Mouse (Mus musculus): ENCODE results near the gene Eefsec. TPM values are rescaled to one million over a fixed set of nuclear protein-coding genes. Genes with fewer than 3 reads are reported as not detected.
A peak's percentile ranks its signal among the peaks of the same experiment; 100 is the strongest.

Gene Eefsec
- total RNA-seq, 2 experiments from 2014 or later, result 6.4 to 7.5 TPM

- intact Hi-C loops (cut with DNase I; ENCODE audit: low total_unique reads), result no loop called here
- no peak for DNase-seq
Measured at GRCm38 (mm10) chr6:88355866-88356265, 90.5 kb downstream of the Eefsec start.

- intact Hi-C loops (cut with DNase I; ENCODE audit: low total_unique reads), result no loop called here
- no peak for DNase-seq
Measured at GRCm38 (mm10) chr6:88352541-88352940, 93.8 kb downstream of the Eefsec start.

GRCm38 (mm10) chr6:88346776-88347175 is 99.6 kb downstream of the Eefsec start:
- intact Hi-C loops (cut with DNase I; ENCODE audit: low total_unique reads), result no loop called here
- peak; percentile 27 for DNase-seq

- intact Hi-C loops (cut with DNase I; ENCODE audit: low total_unique reads), result no loop called here
- no peak for DNase-seq
Measured at GRCm38 (mm10) chr6:88345311-88345710, 101.0 kb downstream of the Eefsec start.

GRCm38 (mm10) chr6:88343485-88344450 is 102.6 kb downstream of the Eefsec start:
- DNase-seq, result peak; percentile 84
- intact Hi-C loops (cut with DNase I; ENCODE audit: low total_unique reads), result no loop called here

GRCm38 (mm10) chr6:88342965-88343364 is 103.4 kb downstream of the Eefsec start:
- intact Hi-C loops (cut with DNase I; ENCODE audit: low total_unique reads), result no loop called here

GRCm38 (mm10) chr6:88341182-88341581 is 105.2 kb downstream of the Eefsec start:
- DNase-seq, result no peak
- intact Hi-C loops (cut with DNase I; ENCODE audit: low total_unique reads), result no loop called here

More at GRCm38 (mm10) chr6:88342965-88343364, 103.4 kb downstream of the Eefsec start:
- no peak for DNase-seq

- intact Hi-C loops (cut with DNase I; ENCODE audit: low total_unique reads), result no loop called here
- DNase-seq, result no peak
Measured at GRCm38 (mm10) chr6:88340761-88341160, 105.6 kb downstream of the Eefsec start.

- intact Hi-C loops (cut with DNase I; ENCODE audit: low total_unique reads), result loop anchor here (10.0 kb wide), 1 partner anchor 205 kb away; no protein-coding TSS in a partner anchor
- DNase-seq, result no peak
Measured at GRCm38 (mm10) chr6:88329336-88329735, 117.0 kb downstream of the Eefsec start.

- no peak for DNase-seq
- intact Hi-C loops (cut with DNase I; ENCODE audit: low total_unique reads), result loop anchor here (10.0 kb wide), 1 partner anchor 197 kb away; no protein-coding TSS in a partner anchor
Measured at GRCm38 (mm10) chr6:88321879-88322278, 124.5 kb downstream of the Eefsec start.

- DNase-seq, result no peak
- intact Hi-C loops (cut with DNase I; ENCODE audit: low total_unique reads), result loop anchor here (10.0 kb wide), 1 partner anchor 196 kb away; no protein-coding TSS in a partner anchor
Measured at GRCm38 (mm10) chr6:88321253-88321652, 125.1 kb downstream of the Eefsec start.

- no peak for DNase-seq
- intact Hi-C loops (cut with DNase I; ENCODE audit: low total_unique reads), result loop anchor here (5.0 to 10.0 kb wide), 2 partner anchors 132 to 195 kb away; no protein-coding TSS in a partner anchor
Measured at GRCm38 (mm10) chr6:88319735-88320134, 126.6 kb downstream of the Eefsec start.

- DNase-seq, result no peak
- intact Hi-C loops (cut with DNase I; ENCODE audit: low total_unique reads), result loop anchor here (5.0 kb wide), 1 partner anchor 128 kb away; no protein-coding TSS in a partner anchor
Measured at GRCm38 (mm10) chr6:88315295-88315694, 131.0 kb downstream of the Eefsec start.

GRCm38 (mm10) chr6:88313937-88314336 is 132.4 kb downstream of the Eefsec start:
- DNase-seq, result no peak
- intact Hi-C loops (cut with DNase I; ENCODE audit: low total_unique reads), result no loop called here

- intact Hi-C loops (cut with DNase I; ENCODE audit: low total_unique reads), result no loop called here
Measured at GRCm38 (mm10) chr6:88311593-88311992, 134.7 kb downstream of the Eefsec start.

GRCm38 (mm10) chr6:88306100-88306746 is 140.1 kb downstream of the Eefsec start:
- no peak for DNase-seq

More at GRCm38 (mm10) chr6:88311593-88311992, 134.7 kb downstream of the Eefsec start:
- DNase-seq, result no peak

GRCm38 (mm10) chr6:88301234-88301633 is 145.1 kb downstream of the Eefsec start:
- no peak for DNase-seq
- intact Hi-C loops (cut with DNase I; ENCODE audit: low total_unique reads), result no loop called here

More at GRCm38 (mm10) chr6:88306100-88306746, 140.1 kb downstream of the Eefsec start:
- intact Hi-C loops (cut with DNase I; ENCODE audit: low total_unique reads), result loop anchor here (2.0 kb wide), 1 partner anchor 61 kb away; no protein-coding TSS in a partner anchor

GRCm38 (mm10) chr6:88299491-88299890 is 146.8 kb downstream of the Eefsec start:
- no peak for DNase-seq
- intact Hi-C loops (cut with DNase I; ENCODE audit: low total_unique reads), result no loop called here

GRCm38 (mm10) chr6:88292274-88292909 is 153.9 kb downstream of the Eefsec start:
- intact Hi-C loops (cut with DNase I; ENCODE audit: low total_unique reads), result no loop called here
- no peak for DNase-seq

Data from gastrocnemius, postnatal 14 days (tissue).